Mouse (Mus musculus): ENCODE results near the gene Zfp810.

DNA sequence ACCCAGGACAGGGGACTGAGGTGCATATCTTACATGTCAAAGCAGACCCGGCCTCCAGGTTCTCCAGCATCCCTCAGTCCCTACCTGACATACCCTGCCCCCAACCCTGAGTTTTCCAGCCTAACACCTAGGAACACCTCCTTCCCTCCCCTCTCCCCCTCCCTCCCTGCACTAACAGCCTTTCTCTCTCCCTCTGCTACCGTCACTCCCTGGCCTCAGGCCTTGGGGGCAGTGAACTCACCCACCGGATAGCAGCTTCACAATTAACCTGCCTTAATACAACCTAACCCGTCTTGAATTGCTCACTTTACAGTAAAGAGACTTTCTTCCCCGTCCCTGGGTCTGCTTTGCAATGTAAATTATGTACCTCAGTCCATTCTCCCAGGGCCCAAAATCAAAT is 46.5 kb upstream of the Zfp810 start:
- no peak for TF ChIP-seq CTCF (IDR thresholded peaks at IDR 0.05; ENCODE audit: low read depth, low read length)
- TF ChIP-seq POLR2A (IDR thresholded peaks at IDR 0.05; ENCODE audit: extremely low read depth, insufficient read depth, low read length): no peak
